Mouse (Mus musculus) adrenal gland, adult 18-20 months (tissue): Measurements from ENCODE around the gene Aox3. TPM values are rescaled to one million over a fixed set of nuclear protein-coding genes. Genes with fewer than 3 reads are reported as not detected.

Source experiments
- DNase-seq, 2 experiments: peaks; one replicate each; pipeline ENCODE4 v3.0.0; 2021 to 2022; ENCODE audit warnings: low spot score in 2 of 2
- total RNA-seq, 2 experiments: library from RNA; stranded (reverse); gene quantifications; 1 replicate in 1 of 2; 2 replicates in 1 of 2; pipeline ENCODE4 v1.2.3; 2021

Aox3 gene
- total RNA-seq, 2 experiments from 2014 or later: 6.4 to 7.1 TPM

- no peak for DNase-seq
Measured at GRCm38 (mm10) chr1:58195541-58195940, 82.6 kb downstream of the Aox3 start.

DNA sequence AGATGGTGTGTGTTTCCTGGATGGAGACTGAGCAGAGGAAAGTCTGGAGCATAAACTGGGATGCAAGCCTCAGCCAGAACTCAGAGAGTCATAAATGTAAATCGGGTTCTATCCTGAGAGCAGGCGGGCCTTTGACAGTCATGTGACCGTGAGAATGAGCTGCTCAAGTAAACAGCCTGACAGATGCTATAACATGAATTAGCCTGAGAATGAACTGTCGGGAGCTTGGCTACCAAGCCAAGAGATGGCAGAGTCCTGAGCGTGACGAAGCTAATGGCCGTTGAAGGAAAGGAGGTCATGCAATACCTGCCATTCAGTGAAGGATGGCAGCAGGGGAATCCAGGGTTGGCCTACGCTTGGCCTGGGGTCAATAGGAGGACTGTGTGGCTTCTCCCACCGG is 84.1 kb downstream of the Aox3 start:
- no peak for DNase-seq

DNA sequence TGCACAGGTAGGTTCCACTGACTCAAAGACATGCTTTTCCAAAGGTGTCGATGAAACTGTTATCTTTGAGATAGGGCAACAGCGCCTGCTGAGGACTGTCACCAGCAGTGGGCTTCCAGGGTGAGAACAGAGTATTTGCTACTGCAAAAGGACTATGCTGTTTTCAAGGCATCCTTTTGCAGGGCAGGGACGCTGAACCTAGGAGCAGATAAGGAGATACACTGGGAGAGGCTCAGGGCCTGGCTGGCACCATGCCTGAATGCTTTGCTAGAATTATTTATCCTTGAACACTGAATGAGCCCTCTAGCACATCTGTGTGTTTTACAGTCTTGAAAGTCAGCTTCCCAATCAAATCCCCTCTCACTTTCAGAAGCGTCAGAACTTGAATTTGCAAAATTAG is 85.5 kb downstream of the Aox3 start:
- DNase-seq: peak in 1 of 2 experiments; percentile 4

- DNase-seq: peak; percentile 17 to 28
Measured at GRCm38 (mm10) chr1:58210203-58210602, 97.3 kb downstream of the Aox3 start, which contains the start of gene Aox4. Gene Aox4 (plus strand): TSS chr1:58210397.

- DNase-seq: no peak
Measured at GRCm38 (mm10) chr1:58212805-58213204, 99.9 kb downstream of the Aox3 start.

DNA sequence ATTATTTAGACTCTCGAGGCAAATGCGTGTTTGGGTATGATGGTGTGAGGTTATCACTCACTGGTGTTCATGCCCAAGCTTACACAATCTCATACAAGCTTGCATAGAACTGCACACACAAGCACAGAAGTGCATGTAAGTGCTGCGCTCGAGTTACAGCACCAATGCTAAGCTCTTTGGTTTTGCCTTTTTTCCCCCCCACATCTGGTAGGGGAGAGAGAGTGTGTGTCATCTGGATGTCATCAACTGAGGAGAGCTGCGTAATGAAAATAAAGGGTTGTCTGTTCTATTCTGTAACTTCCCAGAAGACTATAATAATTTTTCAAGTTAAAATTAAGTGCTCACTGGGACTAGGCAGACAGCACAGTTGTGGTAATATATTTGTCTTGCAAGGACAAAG is 100.9 kb downstream of the Aox3 start:
- DNase-seq: no peak

DNA sequence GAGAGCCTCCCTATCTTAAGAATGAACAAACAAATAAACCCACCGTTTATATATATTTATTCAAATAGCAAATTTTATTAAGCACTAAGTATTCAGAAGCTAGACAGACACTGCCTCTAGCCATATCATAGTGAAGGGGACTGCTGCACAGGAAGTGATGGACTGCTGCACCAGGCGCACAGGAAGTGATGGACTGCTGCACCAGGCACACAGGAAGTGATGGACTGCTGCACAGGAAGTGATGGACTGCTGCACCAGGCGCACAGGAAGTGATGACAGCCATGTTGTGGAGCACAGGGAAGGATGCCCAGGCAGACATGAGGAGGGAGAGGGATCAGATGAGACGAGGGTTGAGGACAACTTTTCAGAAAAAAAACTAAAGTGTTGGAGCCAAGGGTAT is 102.4 kb downstream of the Aox3 start:
- DNase-seq: no peak

DNA sequence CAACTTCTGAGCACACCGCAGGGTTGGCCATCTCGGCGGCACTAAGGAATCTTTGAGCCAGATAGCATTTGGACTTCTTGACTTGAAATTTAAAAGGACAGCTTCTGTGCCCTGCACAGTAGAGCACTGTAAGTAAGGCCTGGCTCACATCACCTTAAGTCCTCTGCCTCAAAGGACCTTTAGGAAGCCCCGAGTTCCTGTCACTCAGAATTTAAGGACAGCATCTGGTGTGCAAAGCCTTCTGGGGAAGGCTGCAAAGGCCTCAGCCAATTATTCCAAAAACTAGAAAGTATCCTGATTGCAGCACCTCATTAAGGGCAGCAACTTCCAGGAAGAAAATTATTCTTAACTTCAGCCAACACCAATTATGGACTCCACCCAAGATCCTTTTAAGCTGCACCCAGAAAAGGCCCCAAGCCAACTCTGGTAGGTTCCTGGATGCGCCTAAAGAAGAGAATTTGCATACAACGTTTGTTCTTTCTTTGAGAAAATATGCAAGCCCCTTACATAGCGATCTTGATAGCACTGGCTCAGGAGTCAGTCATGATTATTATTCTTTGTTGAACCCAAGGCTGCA is 103.1 kb downstream of the Aox3 start:
- DNase-seq: no peak

- no peak for DNase-seq
Measured at GRCm38 (mm10) chr1:58221070-58221469, 108.1 kb downstream of the Aox3 start.

DNA sequence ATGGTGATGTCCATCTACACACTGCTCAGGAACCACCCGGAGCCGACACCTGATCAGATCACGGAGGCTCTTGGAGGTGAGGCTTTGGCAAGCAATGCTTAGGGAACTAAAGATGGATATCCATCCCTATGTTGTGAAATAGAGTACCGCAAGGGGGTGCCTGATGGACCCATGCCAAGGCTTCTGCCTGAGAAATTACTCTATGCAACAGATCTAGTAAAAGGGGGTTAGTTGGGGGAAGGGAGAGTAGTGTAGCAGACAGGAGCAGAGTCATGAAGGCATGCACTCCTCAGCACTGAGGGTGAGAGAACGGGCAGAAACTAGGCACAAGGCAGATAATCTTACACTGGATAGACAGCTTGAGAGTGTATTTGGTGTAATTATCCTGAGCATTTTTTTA is 108.9 kb downstream of the Aox3 start:
- no peak for DNase-seq

- no peak for DNase-seq
Measured at GRCm38 (mm10) chr1:58228086-58228485, 115.2 kb downstream of the Aox3 start.

DNA sequence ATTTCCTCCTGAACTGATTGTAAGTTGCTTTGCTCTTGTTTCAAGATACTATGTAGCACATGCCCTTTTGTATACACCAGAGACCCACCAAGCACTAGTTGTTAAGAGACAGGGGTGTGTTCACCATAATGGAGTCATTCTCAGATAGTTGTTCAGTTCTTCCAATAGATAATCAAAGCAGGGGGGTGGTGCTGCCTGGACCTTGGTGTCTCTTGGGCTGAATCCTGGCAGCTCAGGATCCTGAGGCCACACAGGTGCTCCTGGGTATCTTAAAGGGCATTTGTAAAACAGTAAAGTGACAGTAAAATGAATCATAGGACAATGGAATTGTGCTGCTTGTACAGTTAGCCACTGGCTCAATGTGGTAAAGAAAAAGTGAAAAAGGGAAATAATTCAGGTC is 116.0 kb downstream of the Aox3 start:
- no peak for DNase-seq

- DNase-seq: no peak
Measured at GRCm38 (mm10) chr1:58229774-58230173, 116.8 kb downstream of the Aox3 start.

DNA sequence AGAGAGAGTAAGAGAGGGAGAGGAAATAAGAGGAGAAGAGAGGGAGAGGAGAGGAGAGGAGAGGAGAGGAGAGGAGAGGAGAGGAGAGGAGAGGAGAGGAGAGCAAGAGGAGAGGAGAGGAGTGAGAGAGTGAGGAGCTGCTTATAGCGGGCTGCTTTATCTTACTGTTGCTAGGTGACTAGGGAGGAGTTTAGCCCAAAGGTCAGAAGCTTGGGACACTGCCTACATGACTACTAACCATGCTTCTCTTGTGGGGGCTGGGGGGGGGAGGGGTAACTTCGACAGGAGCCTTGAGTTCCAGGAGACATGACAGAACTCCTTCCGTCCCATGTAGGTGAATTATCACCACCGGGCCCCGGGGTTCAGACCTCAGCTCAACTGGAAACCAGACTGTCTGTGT is 117.6 kb downstream of the Aox3 start:
- no peak for DNase-seq

DNA sequence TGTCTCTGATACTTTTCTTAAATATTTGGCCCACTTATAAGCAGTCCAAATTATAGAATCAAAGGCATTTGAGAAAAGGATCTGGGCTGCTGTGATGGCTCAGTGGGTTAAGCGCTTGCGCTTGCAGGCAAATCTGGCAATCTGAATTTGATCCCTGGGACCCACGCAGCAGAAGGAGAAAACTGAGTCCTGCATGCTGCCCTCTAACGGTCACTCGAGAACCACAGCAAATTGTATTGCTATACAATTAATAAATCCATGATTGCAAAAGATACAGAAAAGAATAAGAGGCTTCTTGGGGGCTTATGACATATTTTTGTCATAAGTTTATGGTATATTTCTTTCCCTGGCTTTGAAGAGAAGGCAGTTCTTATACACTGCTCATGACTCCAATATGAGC is 122.5 kb downstream of the Aox3 start:
- no peak for DNase-seq

- DNase-seq: no peak
Measured at GRCm38 (mm10) chr1:58237527-58238299, 124.8 kb downstream of the Aox3 start.

DNA sequence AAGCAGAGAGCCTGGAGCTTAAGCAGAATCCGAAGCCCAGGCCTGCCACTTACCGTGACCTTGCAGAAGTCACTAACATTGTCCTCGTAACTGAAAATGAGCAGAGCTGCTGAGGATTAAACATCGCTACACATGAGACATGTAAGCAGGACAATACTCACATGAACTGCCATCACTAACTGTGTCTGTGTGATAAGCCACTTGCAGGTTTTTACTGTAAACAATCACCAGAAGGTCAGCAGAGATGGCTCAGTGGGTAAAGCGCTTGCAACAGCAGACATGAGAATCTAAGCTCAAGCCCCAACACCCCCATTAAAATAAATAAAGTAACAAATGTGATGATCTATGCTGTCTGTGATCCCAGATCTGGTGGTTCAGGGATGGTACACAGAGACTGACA is 125.5 kb downstream of the Aox3 start:
- no peak for DNase-seq

DNA sequence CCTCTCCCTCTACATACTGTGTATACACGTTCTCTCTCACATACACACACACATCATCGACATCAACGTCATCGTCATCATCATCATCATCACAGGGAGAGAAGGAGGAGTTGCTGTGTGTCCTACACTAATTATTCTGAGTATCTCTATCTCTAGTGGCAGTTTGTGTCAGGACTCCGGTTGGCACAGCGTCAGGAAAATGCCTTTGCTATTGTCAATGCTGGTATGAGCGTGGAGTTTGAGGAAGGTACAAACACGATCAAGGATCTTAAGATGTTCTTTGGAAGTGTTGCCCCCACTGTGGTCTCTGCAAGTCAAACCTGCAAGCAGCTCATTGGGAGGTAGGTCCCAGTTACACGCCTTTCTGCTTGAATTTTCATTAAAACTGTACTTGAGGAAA is 126.0 kb downstream of the Aox3 start:
- DNase-seq: no peak

- no peak for DNase-seq
Measured at GRCm38 (mm10) chr1:58240347-58240746, 127.4 kb downstream of the Aox3 start.

- DNase-seq: no peak
Measured at GRCm38 (mm10) chr1:58244487-58244886, 131.6 kb downstream of the Aox3 start.

- no peak for DNase-seq
Measured at GRCm38 (mm10) chr1:58248518-58248917, 135.6 kb downstream of the Aox3 start.
